Mouse (Mus musculus) megakaryocyte-erythroid progenitor cell, adult 5-6 weeks (primary cell): ENCODE results near the gene Gm5150. TPM values are rescaled to one million over a fixed set of nuclear protein-coding genes. Genes with fewer than 3 reads are reported as not detected.
"Not testable (repeated sequence)": the region's sequence is repeated elsewhere in the genome, so short reads cannot be mapped to it uniquely, and the experiment has no call there.

ENCODE experiments used
- ATAC-seq: replicated peaks from 2 replicates; pipeline ENCODE4 v1.8.0; 2016; ENCODE audit warnings: mild to moderate bottlenecking, inconsistent platforms; ENCODE audit not compliant: severe bottlenecking, poor library complexity, low FRiP score, low TSS enrichment
- total RNA-seq, 2 experiments: library from RNA; stranded (forward) in 1 of 2; stranded (reverse) in 1 of 2; fragments of 200-1000, 215-1000 nt in 1 of 2; fragments of >200 nt in 1 of 2; fragmentation: Nextera tagmentation in 1 of 2; gene quantifications; 2 replicates each; pipeline ENCODE4 v1.2.3; 2014 to 2017

Gene Gm5150
- total RNA-seq (2014; fragmentation: Nextera tagmentation) (not detected in 2 replicates), total RNA-seq (2017) (not detected in 2 replicates)

GRCm38 (mm10) chr3:16006215-16006614, at the start of gene Gm5150:
Gm5150 (minus strand) TSS chr3:16006437.
- no peak for ATAC-seq

- ATAC-seq = not testable (repeated sequence)
Observed at GRCm38 (mm10) chr3:16051736-16052135, 45.5 kb upstream of the Gm5150 start.

GRCm38 (mm10) chr3:16047288-16047687, 41.1 kb upstream of the Gm5150 start:
- no peak for ATAC-seq

- ATAC-seq = 0 out of 2 replicates have a peak, but pooled peaks have one; percentile 55
Observed at GRCm38 (mm10) chr3:16043315-16043714, 37.1 kb upstream of the Gm5150 start.

GRCm38 (mm10) chr3:16024988-16025387, 18.8 kb upstream of the Gm5150 start:
- not testable (repeated sequence) for ATAC-seq

- no peak for ATAC-seq
Observed at GRCm38 (mm10) chr3:16022214-16022613, 16.0 kb upstream of the Gm5150 start.

GRCm38 (mm10) chr3:16014456-16014855, 8.2 kb upstream of the Gm5150 start:
- ATAC-seq = not testable (repeated sequence)

GRCm38 (mm10) chr3:16007827-16008226, 1.6 kb upstream of the Gm5150 start:
- no peak for ATAC-seq

GRCm38 (mm10) chr3:16003890-16004633, 2.2 kb downstream of the Gm5150 start:
- ATAC-seq = no peak

GRCm38 (mm10) chr3:15999479-15999878, 6.8 kb downstream of the Gm5150 start:
- ATAC-seq = not testable (repeated sequence)

GRCm38 (mm10) chr3:15982216-15982615, 24.0 kb downstream of the Gm5150 start:
- ATAC-seq = no peak

GRCm38 (mm10) chr3:15956921-15957320, 49.3 kb downstream of the Gm5150 start:
- ATAC-seq = no peak

Other genes starting within 250 kb of the Gm5150 start
- gene Sirpb1c, start 157.9 kb downstream of the Gm5150 start, total RNA-seq (2014; fragmentation: Nextera tagmentation) = not detected in 2 replicates
- not detected in 2 replicates for gene Sirpb1c, start 157.9 kb downstream of the Gm5150 start, total RNA-seq (2017)